Mouse (Mus musculus): ENCODE data around the gene Atad3a.

Atad3a gene

GRCm38 (mm10) chr4:155694111-155694481 is 66.8 kb downstream of the Atad3a start, which contains the start of gene Fndc10:
Gene Fndc10, plus strand, starts transcription at chr4:155694342.
- no peak for DNase-seq (ENCODE audit: low read depth, low spot score)

- DNase-seq (ENCODE audit: low read depth, low spot score) = no peak
These were observed 68.5 kb downstream of the Atad3a start for GRCm38 (mm10) chr4:155692421-155692820.

Data from brain, embryonic 18.5 days (tissue).